Mouse (Mus musculus): Measurements from ENCODE around the gene Thra.

DNA sequence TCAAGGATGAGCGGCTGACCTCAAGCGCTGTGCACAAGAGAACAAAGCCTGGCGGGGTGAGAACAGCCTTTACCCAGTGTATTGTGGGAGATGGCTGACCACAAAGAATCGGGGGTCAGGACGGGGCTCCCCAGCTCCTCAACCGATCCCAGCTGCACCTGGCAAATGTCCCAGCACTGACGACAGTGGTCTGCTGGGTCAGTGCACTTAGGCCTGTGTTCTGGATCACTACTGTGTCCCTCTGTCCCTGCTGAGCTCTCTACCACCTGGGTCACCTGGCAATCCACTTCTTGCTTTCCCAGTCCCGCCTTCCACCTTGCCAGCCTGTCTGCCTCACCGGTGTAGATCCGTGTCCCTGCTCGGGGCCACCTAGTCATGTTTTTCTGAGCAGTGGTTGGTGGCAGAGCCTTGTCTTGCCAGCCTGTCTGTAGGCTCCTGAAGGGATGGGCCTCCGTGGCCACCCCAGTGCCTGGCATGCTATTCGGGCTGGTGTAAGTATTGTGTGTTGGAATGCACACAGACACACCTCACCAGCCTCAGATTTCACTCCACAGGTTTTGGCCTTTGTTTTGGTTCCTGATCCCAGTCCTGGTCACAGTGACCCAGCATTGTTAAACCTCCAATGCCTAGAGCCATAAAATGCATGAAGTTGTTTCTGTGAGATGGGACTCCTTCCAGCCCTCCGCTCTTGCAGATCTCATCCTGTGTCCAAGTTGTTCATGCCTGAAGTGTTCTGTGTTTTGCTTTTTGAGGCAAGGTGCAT lies 43.8 kb upstream of the Thra start:
- TF ChIP-seq EP300 (IDR thresholded peaks at IDR 0.05; ENCODE audit: low read depth) (no peak), CTCF (IDR thresholded peaks at IDR 0.05; ENCODE audit: low read depth) (no peak)
